Mouse (Mus musculus): ENCODE data around the gene Lrsam1. TPM values are rescaled to one million over a fixed set of nuclear protein-coding genes. Genes with fewer than 3 reads are reported as not detected.

Gene Lrsam1
- polyA plus RNA-seq, 1 experiment from 2014 or later, result 5.3 TPM

DNA sequence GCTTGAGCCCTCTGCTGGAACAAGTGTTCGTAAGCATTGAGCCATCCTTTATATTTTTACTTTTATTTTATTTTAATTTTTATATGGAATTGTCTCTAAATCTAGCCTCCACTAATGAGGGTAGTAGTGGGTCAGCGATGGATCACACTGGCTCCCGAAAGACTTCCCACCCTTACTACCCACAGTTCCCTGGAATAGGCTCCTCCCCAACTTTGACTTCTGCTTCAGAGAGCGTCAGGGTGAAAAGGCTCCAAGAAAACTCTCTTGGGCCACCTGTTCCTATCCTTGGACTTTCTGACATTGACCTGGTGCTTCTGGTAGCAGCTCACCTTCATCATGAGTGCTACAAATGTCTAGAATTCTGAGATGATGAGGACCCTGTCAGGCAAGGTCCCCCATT, 21.3 kb upstream of the Lrsam1 start:
- peak overlapping the region; percentile 100 for H3K4me2 ChIP-seq (replicated peaks; ENCODE audit: low read depth)
- 0 out of 2 replicates have a peak overlapping the region, but pooled peaks have one; percentile 27 for H3K9ac ChIP-seq (ENCODE audit: low read length)
- peak overlapping the region; percentile 73; the same call in 1 of the 2 replicates for H3K4me3 ChIP-seq (ENCODE audit: low read depth, low read length)
- no peak overlapping the region for H3K27ac ChIP-seq (replicated peaks)
- 3% methylated on average over 4 of the region's 4 CpGs for WGBS
- no peaks in the 10 kb centered on the region; the same call in 1 of the 2 replicates for H3K4me1 ChIP-seq (replicated peaks; ENCODE audit: control insufficient read depth, insufficient read depth)
- H3K9me3 ChIP-seq (ENCODE audit: control insufficient read depth, low read length), result no peaks in the 10 kb centered on the region
- TF ChIP-seq EP300 (optimal IDR thresholded peaks at IDR 0.05) (no peak), CTCF (IDR thresholded peaks at IDR 0.05; ENCODE audit: low read depth) (no peak)
- ATAC-seq (ENCODE audit: low FRiP score, low TSS enrichment), result no peak
- no peaks in the 10 kb centered on the region for H3K36me3 ChIP-seq (ENCODE audit: control insufficient read depth, insufficient read depth, low read length)
- DNase-seq (ENCODE audit: low spot score), result no peak
- no peaks in the 10 kb centered on the region for H3K27me3 ChIP-seq (ENCODE audit: control insufficient read depth, insufficient read depth, low read length)

DNA sequence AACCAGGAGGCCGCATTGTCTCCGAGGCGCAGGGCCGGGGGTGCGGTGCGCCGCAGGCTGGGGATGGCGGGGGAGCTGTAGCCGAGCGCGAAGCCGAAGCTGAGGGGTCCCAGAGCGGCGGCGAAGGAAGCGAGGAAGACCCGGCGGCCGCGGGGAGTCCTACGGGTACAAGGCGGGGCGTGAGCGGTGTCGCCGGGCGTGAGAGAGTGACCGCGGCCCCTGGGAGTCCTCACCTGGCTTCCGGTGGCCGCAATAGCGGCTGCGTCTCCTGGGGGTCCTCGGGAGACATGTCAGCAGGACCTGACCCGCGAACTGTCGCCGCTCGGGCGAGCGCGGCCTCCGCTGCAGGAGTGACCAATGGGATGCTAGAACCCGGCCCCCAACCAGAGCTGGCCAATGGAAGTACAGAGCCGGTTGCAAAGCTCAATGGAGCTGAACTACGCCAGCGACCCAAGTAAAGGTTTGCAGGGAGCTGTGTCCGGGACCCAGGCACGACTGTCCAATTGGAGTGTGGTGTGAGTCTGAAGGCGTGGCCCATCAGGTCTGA, 20.4 kb upstream of the Lrsam1 start, which contains the start of gene Slc2a8:
Slc2a8 (minus strand) TSS at position 359 of the 547 bp plus-strand sequence.
- Histone ChIP-seq H3K36me3 (ENCODE audit: control insufficient read depth, insufficient read depth, low read length) (no peaks in the 10 kb centered on the region), H3K9ac (ENCODE audit: low read length) (peak within 1 kb of the TSS; percentile 82), H3K9me3 (ENCODE audit: control insufficient read depth, low read length) (no peaks in the 10 kb centered on the region), H3K4me2 (replicated peaks; ENCODE audit: low read depth) (peak within 1 kb of the TSS; percentile 100), H3K27ac (replicated peaks) (no peak within 1 kb of the TSS), H3K4me3 (ENCODE audit: low read depth, low read length) (peak within 1 kb of the TSS; percentile 73), H3K27me3 (ENCODE audit: control insufficient read depth, insufficient read depth, low read length) (no peaks in the 10 kb centered on the region), H3K4me1 (replicated peaks; ENCODE audit: control insufficient read depth, insufficient read depth) (no peaks in the 10 kb centered on the region; the same call in 1 of the 2 replicates)
- ATAC-seq (ENCODE audit: low FRiP score, low TSS enrichment) (peak; percentile 97), DNase-seq (ENCODE audit: low spot score) (peak; percentile 90)
- no peak for TF ChIP-seq CTCF (IDR thresholded peaks at IDR 0.05; ENCODE audit: low read depth)
- TF ChIP-seq EP300 (optimal IDR thresholded peaks at IDR 0.05), result no peak
- WGBS, result under 1% methylated on average over 50 of the region's 50 CpGs

GRCm38 (mm10) chr2:32981281-32981680, 19.9 kb upstream of the Lrsam1 start:
- Histone ChIP-seq H3K27ac (replicated peaks) (no peak overlapping the region), H3K9me3 (ENCODE audit: control insufficient read depth, low read length) (no peaks in the 10 kb centered on the region), H3K27me3 (ENCODE audit: control insufficient read depth, insufficient read depth, low read length) (no peaks in the 10 kb centered on the region), H3K9ac (ENCODE audit: low read length) (peak overlapping the region; percentile 82), H3K36me3 (ENCODE audit: control insufficient read depth, insufficient read depth, low read length) (no peaks in the 10 kb centered on the region), H3K4me2 (replicated peaks; ENCODE audit: low read depth) (peak overlapping the region; percentile 100), H3K4me3 (ENCODE audit: low read depth, low read length) (peak overlapping the region; percentile 73), H3K4me1 (replicated peaks; ENCODE audit: control insufficient read depth, insufficient read depth) (no peaks in the 10 kb centered on the region; the same call in 1 of the 2 replicates)
- DNase-seq (ENCODE audit: low spot score) (peak; percentile 30), ATAC-seq (ENCODE audit: low FRiP score, low TSS enrichment) (peak; percentile 22)
- 1% methylated on average over 23 of the region's 23 CpGs for WGBS
- TF ChIP-seq CTCF (IDR thresholded peaks at IDR 0.05; ENCODE audit: low read depth), result no peak; the same call in none of the 2 replicates

GRCm38 (mm10) chr2:32979675-32980074, 18.3 kb upstream of the Lrsam1 start:
- Histone ChIP-seq H3K4me2 (replicated peaks; ENCODE audit: low read depth) (no peak overlapping the region), H3K36me3 (ENCODE audit: control insufficient read depth, insufficient read depth, low read length) (no peaks in the 10 kb centered on the region), H3K27me3 (ENCODE audit: control insufficient read depth, insufficient read depth, low read length) (no peaks in the 10 kb centered on the region), H3K4me1 (replicated peaks; ENCODE audit: control insufficient read depth, insufficient read depth) (no peaks in the 10 kb centered on the region; the same call in 1 of the 2 replicates), H3K27ac (replicated peaks) (no peak overlapping the region), H3K4me3 (ENCODE audit: low read depth, low read length) (no peak overlapping the region), H3K9ac (ENCODE audit: low read length) (no peak overlapping the region), H3K9me3 (ENCODE audit: control insufficient read depth, low read length) (no peaks in the 10 kb centered on the region)
- TF ChIP-seq CTCF (IDR thresholded peaks at IDR 0.05; ENCODE audit: low read depth), result no peak
- no peak for TF ChIP-seq EP300 (optimal IDR thresholded peaks at IDR 0.05)
- 85% methylated on average over 7 of the region's 7 CpGs for WGBS
- ATAC-seq (ENCODE audit: low FRiP score, low TSS enrichment), result no peak
- DNase-seq (ENCODE audit: low spot score), result no peak

- Histone ChIP-seq H3K4me3 (ENCODE audit: low read depth, low read length) (no peak overlapping the region), H3K4me1 (replicated peaks; ENCODE audit: control insufficient read depth, insufficient read depth) (no peaks in the 10 kb centered on the region; the same call in 1 of the 2 replicates), H3K9ac (ENCODE audit: low read length) (no peak overlapping the region), H3K4me2 (replicated peaks; ENCODE audit: low read depth) (no peak overlapping the region), H3K27ac (replicated peaks) (no peak overlapping the region), H3K27me3 (ENCODE audit: control insufficient read depth, insufficient read depth, low read length) (no peaks in the 10 kb centered on the region), H3K36me3 (ENCODE audit: control insufficient read depth, insufficient read depth, low read length) (no peaks in the 10 kb centered on the region; the same call in 1 of the 2 replicates), H3K9me3 (ENCODE audit: control insufficient read depth, low read length) (no peaks in the 10 kb centered on the region)
- no peak for DNase-seq (ENCODE audit: low spot score)
- ATAC-seq (ENCODE audit: low FRiP score, low TSS enrichment), result no peak
- TF ChIP-seq EP300 (optimal IDR thresholded peaks at IDR 0.05) (no peak), CTCF (IDR thresholded peaks at IDR 0.05; ENCODE audit: low read depth) (no peak)
- 77% methylated on average over 3 of the region's 3 CpGs for WGBS
Observed at GRCm38 (mm10) chr2:32978675-32979074, 17.3 kb upstream of the Lrsam1 start.

- ATAC-seq (ENCODE audit: low FRiP score, low TSS enrichment), result no peak
- Histone ChIP-seq H3K4me1 (replicated peaks; ENCODE audit: control insufficient read depth, insufficient read depth) (no peaks in the 10 kb centered on the region; the same call in 1 of the 2 replicates), H3K27me3 (ENCODE audit: control insufficient read depth, insufficient read depth, low read length) (no peaks in the 10 kb centered on the region), H3K4me3 (ENCODE audit: low read depth, low read length) (no peak overlapping the region), H3K4me2 (replicated peaks; ENCODE audit: low read depth) (no peak overlapping the region), H3K36me3 (ENCODE audit: control insufficient read depth, insufficient read depth, low read length) (no peaks in the 10 kb centered on the region; the same call in 1 of the 2 replicates), H3K9me3 (ENCODE audit: control insufficient read depth, low read length) (no peaks in the 10 kb centered on the region), H3K27ac (replicated peaks) (no peak overlapping the region), H3K9ac (ENCODE audit: low read length) (no peak overlapping the region)
- 74% methylated on average over 5 of the region's 5 CpGs for WGBS
- TF ChIP-seq EP300 (optimal IDR thresholded peaks at IDR 0.05), result no peak
- no peak for TF ChIP-seq CTCF (IDR thresholded peaks at IDR 0.05; ENCODE audit: low read depth)
- no peak for DNase-seq (ENCODE audit: low spot score)
Observed at GRCm38 (mm10) chr2:32977114-32977513, 15.7 kb upstream of the Lrsam1 start.
